In genomic region chr6:92394628-92395027, GRCm38 (mm10) we compare ENCODE assay signal across 21 mouse cellular contexts.
DNase-seq lines count a peak whose midpoint lies in the region; TF ChIP-seq lines count a peak whose summit lies in the region.
"Had no signal": no experiment of that assay in that cellular context is flagged by ENCODE, and none has a peak within 500 bp of the region (broad histone marks: within the 10 kb centered on the region; RNA-seq: fewer than 3 reads in every experiment).

No protein-coding gene starts in this region.

- no peak overlapping the region for H3K27ac ChIP-seq in thymus, adult 2 months (ENCODE audit: control insufficient read depth, insufficient read depth, low read length)
- H3K27ac ChIP-seq: embryonic facial prominence, embryonic 10.5 days; heart, embryonic 10.5 days; hindbrain, embryonic 13.5 days; limb, embryonic 10.5 days had no signal

- WGBS in thymus, adult 2 months, result 91% methylated on average over 5 of the region's 5 CpGs

- no peaks in the 10 kb centered on the region for H3K36me3 ChIP-seq in thymus, adult 2 months (ENCODE audit: control insufficient read depth, insufficient read depth, low read length)
- H3K36me3 ChIP-seq: embryonic facial prominence, embryonic 10.5 days; limb, embryonic 10.5 days had no signal

- DNase-seq in heart, adult 11 months, result peak; percentile 35
- DNase-seq in heart, postnatal 4 days, result no peak
- DNase-seq in right cerebral cortex, adult 18-20 months, result peak; percentile 79
- no peak for DNase-seq in right cerebral cortex, postnatal 4 days
- peak; percentile 42 to 60 for DNase-seq in left cerebral cortex, adult 18-20 months (ENCODE audit: low spot score in 2 of 2)
- DNase-seq in right cerebral cortex, postnatal 36 days (ENCODE audit: low spot score in 2 of 2), result peak; percentile 56 to 77
- DNase-seq in lung, postnatal 14 days, result no peak
- no peak for DNase-seq in thymus, adult 2 months
- DNase-seq: adrenal gland, adult 2 months; cerebellum, adult 9-10 months; gastrocnemius, postnatal 36 days; heart, postnatal 10 days; kidney, adult 8-10 months; kidney, postnatal 14 days; liver, postnatal 0 days; thymus, postnatal 4 days had no signal

- H3K27me3 ChIP-seq in thymus, adult 2 months (ENCODE audit: control insufficient read depth, insufficient read depth, low read length), result no peaks in the 10 kb centered on the region
- H3K27me3 ChIP-seq: hindbrain, embryonic 13.5 days; megakaryocyte, embryonic 14.5 days had no signal

- no peak overlapping the region for H3K4me3 ChIP-seq in thymus, adult 2 months (ENCODE audit: control insufficient read depth, insufficient read depth, low read length)
- H3K4me3 ChIP-seq: embryonic facial prominence, embryonic 10.5 days; heart, embryonic 10.5 days; hindbrain, embryonic 13.5 days; limb, embryonic 10.5 days; megakaryocyte, embryonic 14.5 days had no signal

- H3K4me1 ChIP-seq in thymus, adult 2 months (replicated peaks; ENCODE audit: control insufficient read depth, insufficient read depth, low read length), result no peaks in the 10 kb centered on the region
- H3K4me1 ChIP-seq: megakaryocyte, embryonic 14.5 days had no signal

- no peak for TF ChIP-seq POLR2A in thymus, adult 2 months (IDR thresholded peaks at IDR 0.05; ENCODE audit: control insufficient read depth, extremely low read depth, insufficient read depth, low read length, poor library complexity)

- no peak for TF ChIP-seq CTCF in thymus, adult 2 months (IDR thresholded peaks at IDR 0.05; ENCODE audit: borderline replicate concordance, control insufficient read depth, extremely low read depth, insufficient read depth, low read length, poor library complexity)

Comparison
In these comparisons a context has a peak if more than half of its experiments do, and no peak if none do; other contexts are left out.
1. DNase-seq: peak in heart, adult 11 months (single experiment), right cerebral cortex, adult 18-20 months (single experiment), left cerebral cortex, adult 18-20 months (2 of 2) and right cerebral cortex, postnatal 36 days (2 of 2); none in heart, postnatal 4 days (single experiment), right cerebral cortex, postnatal 4 days (single experiment), lung, postnatal 14 days (single experiment) and thymus, adult 2 months (single experiment).